Mouse (Mus musculus): ENCODE data around the gene Tst. TPM values are rescaled to one million over a fixed set of nuclear protein-coding genes. Genes with fewer than 3 reads are reported as not detected.

Gene Tst
- polyA plus RNA-seq, 1 experiment from 2014 or later: 24.6 TPM

- ATAC-seq (replicated peaks): no peak
- H3K4me2 ChIP-seq (replicated peaks): no peak overlapping the region
- H3K4me1 ChIP-seq: peaks cover 21% of the 10 kb centered on the region
- H3K27ac ChIP-seq (replicated peaks): no peak overlapping the region
- H3K9ac ChIP-seq (replicated peaks): no peak overlapping the region
- H3K36me3 ChIP-seq: no peaks in the 10 kb centered on the region
- H3K27me3 ChIP-seq: no peaks in the 10 kb centered on the region
- WGBS: 63% methylated on average over 2 of the region's 2 CpGs
- no peak overlapping the region for H3K4me3 ChIP-seq
- H3K9me3 ChIP-seq: no peaks in the 10 kb centered on the region
These were observed 25.5 kb downstream of the Tst start for GRCm38 (mm10) chr15:78380208-78380607.

- Histone ChIP-seq H3K4me2 (replicated peaks) (no peak overlapping the region), H3K27ac (replicated peaks) (no peak overlapping the region), H3K4me1 (peaks cover 14% of the 10 kb centered on the region; the same call in 1 of the 2 replicates), H3K9me3 (no peaks in the 10 kb centered on the region), H3K27me3 (no peaks in the 10 kb centered on the region), H3K36me3 (no peaks in the 10 kb centered on the region), H3K9ac (replicated peaks) (no peak overlapping the region), H3K4me3 (no peak overlapping the region)
- ATAC-seq (replicated peaks): no peak
- WGBS: 91% methylated on average over 10 of the region's 10 CpGs
These were observed 27.2 kb downstream of the Tst start for GRCm38 (mm10) chr15:78378556-78378955.

GRCm38 (mm10) chr15:78377859-78378258, 27.8 kb downstream of the Tst start:
- Histone ChIP-seq H3K9me3 (no peaks in the 10 kb centered on the region), H3K27me3 (no peaks in the 10 kb centered on the region), H3K4me2 (replicated peaks) (no peak overlapping the region), H3K4me3 (no peak overlapping the region), H3K4me1 (peaks cover 14% of the 10 kb centered on the region; the same call in 1 of the 2 replicates), H3K36me3 (no peaks in the 10 kb centered on the region), H3K27ac (replicated peaks) (no peak overlapping the region), H3K9ac (replicated peaks) (no peak overlapping the region)
- no peak for ATAC-seq (replicated peaks)
- WGBS: 84% methylated on average over 10 of the region's 10 CpGs

GRCm38 (mm10) chr15:78374204-78374603, 31.5 kb downstream of the Tst start:
- WGBS: 44% methylated on average over 3 of the region's 3 CpGs
- H3K9me3 ChIP-seq: no peaks in the 10 kb centered on the region

GRCm38 (mm10) chr15:78372796-78373195, 32.9 kb downstream of the Tst start:
- Histone ChIP-seq H3K9me3 (no peaks in the 10 kb centered on the region), H3K4me3 (no peak overlapping the region), H3K36me3 (no peaks in the 10 kb centered on the region), H3K27ac (replicated peaks) (no peak overlapping the region), H3K4me2 (replicated peaks) (no peak overlapping the region), H3K9ac (replicated peaks) (no peak overlapping the region), H3K4me1 (peaks cover 7% of the 10 kb centered on the region; the same call in 1 of the 2 replicates), H3K27me3 (peaks cover 3% of the 10 kb centered on the region)
- WGBS: 87% methylated on average over 3 of the region's 3 CpGs
- no peak for ATAC-seq (replicated peaks)

More at GRCm38 (mm10) chr15:78374204-78374603, 31.5 kb downstream of the Tst start:
- Histone ChIP-seq H3K9ac (replicated peaks) (no peak overlapping the region), H3K27me3 (no peaks in the 10 kb centered on the region; the same call in none of the 2 replicates), H3K4me3 (no peak overlapping the region), H3K36me3 (no peaks in the 10 kb centered on the region), H3K27ac (replicated peaks) (no peak overlapping the region), H3K4me2 (replicated peaks) (no peak overlapping the region), H3K4me1 (peaks cover 7% of the 10 kb centered on the region; the same call in 1 of the 2 replicates)
- no peak for ATAC-seq (replicated peaks)

- H3K27me3 ChIP-seq: peaks cover 6% of the 10 kb centered on the region
- no peak overlapping the region for H3K27ac ChIP-seq (replicated peaks)
- H3K4me2 ChIP-seq (replicated peaks): no peak overlapping the region
- no peak for ATAC-seq (replicated peaks)
- no peaks in the 10 kb centered on the region for H3K9me3 ChIP-seq
- no peak overlapping the region for H3K9ac ChIP-seq (replicated peaks)
- H3K4me3 ChIP-seq: no peak overlapping the region
- H3K4me1 ChIP-seq: peaks cover 7% of the 10 kb centered on the region; the same call in 1 of the 2 replicates
- no peaks in the 10 kb centered on the region for H3K36me3 ChIP-seq
- WGBS: 18% methylated on average over 1 of the region's 1 CpGs
These were observed 36.1 kb downstream of the Tst start for GRCm38 (mm10) chr15:78369641-78370040.

GRCm38 (mm10) chr15:78368926-78369346, 36.8 kb downstream of the Tst start:
- Histone ChIP-seq H3K27me3 (peaks cover 6% of the 10 kb centered on the region), H3K4me3 (no peak overlapping the region), H3K27ac (replicated peaks) (no peak overlapping the region), H3K9ac (replicated peaks) (no peak overlapping the region), H3K4me2 (replicated peaks) (no peak overlapping the region), H3K4me1 (0 out of 2 replicates have a peak, but pooled peaks cover under 1% of the 10 kb centered on the region), H3K9me3 (no peaks in the 10 kb centered on the region), H3K36me3 (no peaks in the 10 kb centered on the region)
- 10% methylated on average over 8 of the region's 8 CpGs for WGBS
- ATAC-seq (replicated peaks): no peak

- H3K36me3 ChIP-seq: no peaks in the 10 kb centered on the region
- H3K4me1 ChIP-seq: no peaks in the 10 kb centered on the region
- WGBS: 75% methylated on average over 3 of the region's 3 CpGs
These were observed 37.9 kb downstream of the Tst start for GRCm38 (mm10) chr15:78367811-78368210.

GRCm38 (mm10) chr15:78366875-78367274, 38.8 kb downstream of the Tst start:
- 80% methylated on average over 8 of the region's 8 CpGs for WGBS
- peaks cover 6% of the 10 kb centered on the region for H3K27me3 ChIP-seq
- H3K4me1 ChIP-seq: no peaks in the 10 kb centered on the region
- no peaks in the 10 kb centered on the region for H3K9me3 ChIP-seq
- H3K4me2 ChIP-seq (replicated peaks): no peak overlapping the region
- H3K27ac ChIP-seq (replicated peaks): no peak overlapping the region
- H3K9ac ChIP-seq (replicated peaks): no peak overlapping the region
- no peaks in the 10 kb centered on the region for H3K36me3 ChIP-seq
- H3K4me3 ChIP-seq: no peak overlapping the region
- no peak for ATAC-seq (replicated peaks)

More at GRCm38 (mm10) chr15:78367811-78368210, 37.9 kb downstream of the Tst start:
- ATAC-seq (replicated peaks): no peak
- Histone ChIP-seq H3K9ac (replicated peaks) (no peak overlapping the region), H3K4me2 (replicated peaks) (no peak overlapping the region), H3K4me3 (no peak overlapping the region), H3K27ac (replicated peaks) (no peak overlapping the region), H3K9me3 (no peaks in the 10 kb centered on the region), H3K27me3 (peaks cover 6% of the 10 kb centered on the region)

GRCm38 (mm10) chr15:78365916-78366315, 39.8 kb downstream of the Tst start:
- WGBS: 88% methylated on average over 2 of the region's 2 CpGs
- no peak overlapping the region for H3K27ac ChIP-seq (replicated peaks)
- H3K4me3 ChIP-seq: no peak overlapping the region
- no peaks in the 10 kb centered on the region for H3K36me3 ChIP-seq
- H3K9ac ChIP-seq (replicated peaks): no peak overlapping the region
- ATAC-seq (replicated peaks): no peak
- H3K4me1 ChIP-seq: no peaks in the 10 kb centered on the region
- H3K4me2 ChIP-seq (replicated peaks): no peak overlapping the region
- peaks cover 6% of the 10 kb centered on the region for H3K27me3 ChIP-seq
- no peaks in the 10 kb centered on the region for H3K9me3 ChIP-seq

- H3K9me3 ChIP-seq: no peaks in the 10 kb centered on the region
These were observed 50.2 kb downstream of the Tst start for GRCm38 (mm10) chr15:78355548-78355947.

GRCm38 (mm10) chr15:78354958-78355357, 50.7 kb downstream of the Tst start:
- 3% methylated on average over 1 of the region's 1 CpGs for WGBS
- no peak overlapping the region for H3K4me2 ChIP-seq (replicated peaks)
- H3K9ac ChIP-seq (replicated peaks): no peak overlapping the region
- no peaks in the 10 kb centered on the region for H3K36me3 ChIP-seq
- no peak overlapping the region for H3K27ac ChIP-seq (replicated peaks)
- H3K4me1 ChIP-seq: no peaks in the 10 kb centered on the region
- H3K27me3 ChIP-seq: no peaks in the 10 kb centered on the region
- H3K4me3 ChIP-seq: no peak overlapping the region
- no peak for ATAC-seq (replicated peaks)
- H3K9me3 ChIP-seq: no peaks in the 10 kb centered on the region

More at GRCm38 (mm10) chr15:78355548-78355947, 50.2 kb downstream of the Tst start:
- Histone ChIP-seq H3K4me1 (no peaks in the 10 kb centered on the region), H3K4me3 (no peak overlapping the region), H3K27me3 (no peaks in the 10 kb centered on the region), H3K9ac (replicated peaks) (no peak overlapping the region), H3K36me3 (no peaks in the 10 kb centered on the region), H3K4me2 (replicated peaks) (no peak overlapping the region), H3K27ac (replicated peaks) (no peak overlapping the region)
- WGBS: 93% methylated on average over 5 of the region's 5 CpGs
- no peak for ATAC-seq (replicated peaks)

- ATAC-seq (replicated peaks): no peak
- WGBS: 69% methylated on average over 3 of the region's 3 CpGs
- no peak overlapping the region for H3K4me2 ChIP-seq (replicated peaks)
- no peak overlapping the region for H3K4me3 ChIP-seq
- no peaks in the 10 kb centered on the region for H3K36me3 ChIP-seq
- no peaks in the 10 kb centered on the region for H3K9me3 ChIP-seq
- no peak overlapping the region for H3K9ac ChIP-seq (replicated peaks)
- no peaks in the 10 kb centered on the region for H3K27me3 ChIP-seq
- H3K4me1 ChIP-seq: no peaks in the 10 kb centered on the region
- H3K27ac ChIP-seq (replicated peaks): no peak overlapping the region
These were observed 54.0 kb downstream of the Tst start for GRCm38 (mm10) chr15:78351586-78352165.
